Mouse (Mus musculus): ENCODE measurements at regions not wholly inside any gene's neighbourhood (a gene's known extent, or its start where the extent isn't known, plus 50 kb on each side); places are given as distances from the start of the nearest gene placed in this dataset.

DNA sequence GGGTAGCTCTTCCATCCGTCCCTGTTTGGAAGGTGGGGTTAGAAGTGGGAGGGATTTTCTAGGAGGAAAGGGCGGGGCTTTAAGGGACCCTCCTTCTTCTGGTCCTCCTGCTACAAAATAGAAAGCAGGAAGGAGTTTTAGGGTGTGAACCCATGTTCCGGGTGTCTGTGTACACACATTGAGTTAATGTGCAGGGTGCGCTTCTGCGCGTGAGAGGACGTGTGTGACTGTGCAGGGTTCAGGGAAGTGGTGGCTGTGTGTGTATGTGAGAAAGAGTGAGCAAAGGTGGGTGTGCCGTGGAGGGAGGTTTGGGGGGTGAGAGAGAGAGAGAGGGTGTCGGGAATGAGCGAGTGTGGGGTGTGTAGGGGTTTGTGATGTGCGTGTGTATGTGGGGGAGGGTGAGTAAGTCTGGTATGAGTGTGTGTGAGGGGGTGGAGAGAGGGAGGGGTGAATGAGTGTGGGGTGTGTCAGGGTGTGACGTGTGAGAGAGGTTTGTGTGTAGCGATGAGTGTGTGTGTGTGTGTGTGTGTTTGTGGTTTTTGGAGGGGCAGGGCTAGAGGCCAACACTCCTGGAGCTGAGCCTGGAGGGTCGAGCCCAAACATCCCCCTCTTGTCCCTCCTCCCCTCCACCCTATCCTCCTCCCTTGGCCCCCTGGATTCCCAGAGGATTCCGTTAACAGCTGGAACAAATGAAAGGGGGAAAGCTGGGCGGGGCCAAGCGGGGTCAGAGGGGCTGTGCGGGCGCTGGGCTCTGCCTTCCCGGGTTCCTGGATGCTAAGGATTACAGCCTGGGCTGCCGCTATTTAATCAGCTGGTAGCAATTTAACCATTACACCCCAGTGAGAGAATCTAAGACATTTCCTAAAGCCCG is 95.3 kb upstream of the Med13l start:
- H3K4me3 ChIP-seq, result peak overlapping the region; percentile 48
- peak; percentile 94 for DNase-seq (ENCODE audit: low spot score)
- peaks cover 81% of the 10 kb centered on the region for H3K4me1 ChIP-seq
- no peaks in the 10 kb centered on the region for H3K36me3 ChIP-seq (replicated peaks)
- no peaks in the 10 kb centered on the region for H3K9me3 ChIP-seq
- WGBS, result 4% methylated on average over 22 of the region's 22 CpGs
- H3K27ac ChIP-seq (replicated peaks), result peak overlapping the region; percentile 91
- peaks cover 45% of the 10 kb centered on the region for H3K27me3 ChIP-seq (replicated peaks; ENCODE audit: low read depth, poor library complexity, severe bottlenecking)

DNA sequence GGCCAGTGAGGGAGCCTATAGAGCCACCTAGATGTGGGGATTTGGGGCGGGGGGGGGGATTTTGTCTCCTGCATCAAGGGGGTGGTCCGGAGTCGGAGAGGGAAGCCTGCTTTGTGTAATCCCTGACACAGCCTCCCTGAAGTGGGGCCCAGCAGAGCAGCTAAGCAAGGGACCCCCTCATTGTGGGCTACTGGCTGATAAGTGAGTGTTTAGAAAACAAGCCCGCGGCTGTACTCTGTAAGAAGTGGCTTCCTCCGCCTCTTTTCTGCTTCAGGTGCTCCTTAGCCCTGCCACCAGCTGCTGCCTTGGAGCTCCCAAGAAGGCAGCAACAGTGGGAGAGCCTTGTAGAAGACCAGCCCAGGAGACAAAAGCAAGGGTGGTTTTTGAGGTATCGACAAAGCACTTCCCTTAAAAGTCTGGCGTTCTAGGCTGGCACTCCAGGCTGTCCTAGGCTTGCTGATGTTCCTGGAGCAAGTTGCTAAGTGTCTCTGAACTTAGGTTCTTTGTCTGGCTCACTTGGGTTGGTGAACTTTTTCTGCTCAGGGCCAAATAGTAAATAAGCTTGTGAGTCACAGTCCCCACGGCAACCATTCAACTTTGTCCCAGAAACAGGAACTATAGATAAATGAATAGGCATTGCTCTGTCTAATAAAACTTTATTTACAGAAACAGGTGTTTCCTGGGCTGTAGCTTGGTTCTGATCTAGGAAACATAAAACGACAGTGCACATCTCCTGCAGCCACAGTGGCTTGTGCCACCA is 94.3 kb upstream of the Med13l start:
- peak; percentile 73 for DNase-seq (ENCODE audit: low spot score)
- Histone ChIP-seq H3K27ac (replicated peaks) (peak overlapping the region; percentile 91), H3K27me3 (replicated peaks; ENCODE audit: low read depth, poor library complexity, severe bottlenecking) (peaks cover 35% of the 10 kb centered on the region), H3K4me1 (peaks cover 75% of the 10 kb centered on the region), H3K9me3 (no peaks in the 10 kb centered on the region), H3K36me3 (replicated peaks) (no peaks in the 10 kb centered on the region), H3K4me3 (peak overlapping the region; percentile 48)
- 13% methylated on average over 10 of the region's 10 CpGs for WGBS

DNA sequence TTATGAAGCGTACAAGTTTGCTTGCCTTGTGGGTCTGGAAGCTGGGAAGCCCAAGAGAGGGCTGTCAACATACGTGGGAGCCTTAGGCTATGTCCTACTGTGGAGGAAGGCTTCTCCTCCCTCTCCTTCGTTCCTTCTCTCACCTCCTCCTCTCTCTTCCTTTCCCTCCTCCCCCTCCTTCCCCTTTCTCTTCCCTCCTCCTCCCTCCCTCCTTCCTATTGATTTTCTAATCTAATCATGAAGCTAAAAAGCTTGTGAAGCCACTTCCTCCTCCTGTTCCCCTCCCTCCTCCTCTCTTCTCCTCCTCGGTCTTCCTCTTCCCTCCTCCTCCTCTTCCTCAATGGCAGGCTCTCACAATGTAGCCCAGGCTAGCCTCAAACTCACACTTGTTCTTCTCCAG is 91.7 kb upstream of the Med13l start:
- DNase-seq (ENCODE audit: low spot score), result no peak
- Histone ChIP-seq H3K36me3 (replicated peaks) (no peaks in the 10 kb centered on the region), H3K27me3 (replicated peaks; ENCODE audit: low read depth, poor library complexity, severe bottlenecking) (peaks cover 16% of the 10 kb centered on the region), H3K9me3 (no peaks in the 10 kb centered on the region), H3K4me1 (peaks cover 74% of the 10 kb centered on the region), H3K4me3 (no peak overlapping the region), H3K27ac (replicated peaks) (peak overlapping the region; percentile 57; the same call in 1 of the 2 replicates)
- 58% methylated on average over 4 of the region's 4 CpGs for WGBS

DNA sequence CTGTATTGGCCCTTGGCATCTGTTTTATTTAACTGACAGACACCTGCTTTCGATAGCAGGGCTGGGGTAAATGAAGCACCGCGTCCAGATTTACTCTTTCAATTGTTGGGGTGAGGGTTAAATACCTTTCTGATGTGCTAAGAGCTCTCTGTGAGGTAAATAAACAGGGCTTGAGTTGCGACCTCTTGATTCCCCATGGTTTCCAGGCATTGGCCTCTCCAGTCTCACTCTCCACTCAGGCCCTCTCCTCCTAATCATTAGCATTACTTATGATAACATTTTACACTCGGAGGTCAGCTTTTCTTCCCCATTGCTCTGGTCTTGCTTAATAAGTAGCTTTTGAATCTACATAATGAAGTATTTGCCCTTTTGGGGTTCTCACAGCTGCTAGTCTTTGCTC is 88.9 kb upstream of the Med13l start:
- Histone ChIP-seq H3K27me3 (replicated peaks; ENCODE audit: low read depth, poor library complexity, severe bottlenecking) (0 out of 2 replicates have a peak, but pooled peaks cover 7% of the 10 kb centered on the region), H3K4me1 (peaks cover 59% of the 10 kb centered on the region), H3K36me3 (replicated peaks) (no peaks in the 10 kb centered on the region), H3K27ac (replicated peaks) (peak overlapping the region; percentile 40; the same call in 1 of the 2 replicates), H3K4me3 (no peak overlapping the region), H3K9me3 (no peaks in the 10 kb centered on the region)
- no peak for DNase-seq (ENCODE audit: low spot score)
- 33% methylated on average over 5 of the region's 5 CpGs for WGBS

DNA sequence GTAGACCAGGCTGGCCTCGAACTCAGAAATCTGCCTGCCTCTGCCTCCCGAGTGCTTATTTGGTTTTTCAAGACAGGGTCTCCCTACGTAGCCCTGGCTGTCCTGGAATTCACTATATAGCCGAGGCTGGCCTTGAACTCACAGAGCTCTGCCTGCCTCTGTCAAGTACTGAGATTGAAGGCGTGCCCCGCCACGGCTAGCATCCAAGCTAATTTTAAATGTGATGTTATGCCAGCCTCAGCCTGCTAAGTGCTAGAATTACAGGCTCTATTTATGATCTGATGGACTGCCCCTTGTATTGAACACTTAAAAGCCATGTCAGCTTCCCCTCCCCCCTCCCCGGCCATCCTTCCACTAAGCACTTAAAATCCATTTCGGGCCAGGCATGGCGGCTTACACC is 88.2 kb upstream of the Med13l start:
- Histone ChIP-seq H3K4me3 (no peak overlapping the region), H3K9me3 (no peaks in the 10 kb centered on the region), H3K4me1 (peaks cover 63% of the 10 kb centered on the region), H3K36me3 (replicated peaks) (no peaks in the 10 kb centered on the region), H3K27ac (replicated peaks) (no peak overlapping the region), H3K27me3 (replicated peaks; ENCODE audit: low read depth, poor library complexity, severe bottlenecking) (0 out of 2 replicates have a peak, but pooled peaks cover 7% of the 10 kb centered on the region)
- 89% methylated on average over 10 of the region's 10 CpGs for WGBS
- DNase-seq (ENCODE audit: low spot score), result no peak

DNA sequence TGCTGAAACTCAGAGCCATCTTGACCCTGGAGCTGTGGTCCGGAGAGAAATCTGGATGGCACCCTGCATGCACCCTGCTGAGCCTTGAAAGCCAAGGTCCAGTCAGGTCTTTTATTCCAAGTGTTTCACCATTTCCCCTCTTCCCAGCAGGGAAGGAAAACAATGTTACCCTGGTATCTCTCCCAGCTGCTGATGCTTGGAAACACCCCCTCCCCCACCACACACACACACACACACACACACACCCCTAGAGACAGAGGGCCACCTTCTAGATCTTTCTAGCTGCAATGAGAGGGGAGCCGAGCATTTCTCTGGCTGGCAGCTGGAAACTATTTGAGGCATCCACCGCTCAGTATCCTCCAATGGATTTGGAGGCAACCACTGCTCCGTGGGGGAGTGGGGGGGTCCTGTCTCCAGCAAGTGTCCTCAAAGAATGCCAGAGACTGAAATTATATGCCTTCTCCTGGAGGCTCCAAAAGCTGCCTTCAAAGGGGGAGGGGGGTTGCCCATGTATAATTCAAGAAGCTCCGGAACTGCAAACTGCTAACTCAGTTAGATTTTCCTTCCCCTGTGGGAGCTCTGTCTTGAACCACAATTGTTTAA is 87.2 kb upstream of the Med13l start:
- H3K27ac ChIP-seq (replicated peaks), result peak overlapping the region; percentile 72
- H3K36me3 ChIP-seq (replicated peaks), result no peaks in the 10 kb centered on the region
- H3K4me1 ChIP-seq, result peaks cover 66% of the 10 kb centered on the region
- H3K27me3 ChIP-seq (replicated peaks; ENCODE audit: low read depth, poor library complexity, severe bottlenecking), result 0 out of 2 replicates have a peak, but pooled peaks cover 7% of the 10 kb centered on the region
- peak; percentile 61 for DNase-seq (ENCODE audit: low spot score)
- 29% methylated on average over 5 of the region's 5 CpGs for WGBS
- no peak overlapping the region for H3K4me3 ChIP-seq
- no peaks in the 10 kb centered on the region for H3K9me3 ChIP-seq

DNA sequence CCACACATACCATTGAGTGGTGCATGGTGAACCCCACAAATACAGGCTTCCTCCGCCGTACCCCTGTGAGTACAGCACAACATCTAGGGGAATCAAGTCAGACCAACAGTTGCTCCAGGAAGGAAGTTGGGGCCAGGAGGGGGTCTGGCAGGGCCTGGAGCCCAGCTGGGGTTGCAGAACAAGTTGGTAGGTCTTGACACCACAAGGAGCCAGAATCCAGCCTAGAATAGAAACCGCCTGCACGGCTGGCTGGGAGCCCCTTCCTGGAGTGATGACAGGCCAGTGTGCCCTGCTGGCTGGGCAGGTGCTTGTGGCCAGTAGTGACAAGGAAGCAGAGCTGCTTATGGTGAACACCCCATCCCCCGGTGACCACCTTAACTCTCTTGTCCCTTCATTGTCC is 83.9 kb upstream of the Med13l start:
- H3K4me3 ChIP-seq, result no peak overlapping the region
- no peaks in the 10 kb centered on the region for H3K9me3 ChIP-seq
- H3K27ac ChIP-seq (replicated peaks), result peak overlapping the region; percentile 87
- H3K4me1 ChIP-seq, result peaks cover 54% of the 10 kb centered on the region
- 86% methylated on average over 5 of the region's 5 CpGs for WGBS
- DNase-seq (ENCODE audit: low spot score), result no peak
- no peaks in the 10 kb centered on the region for H3K27me3 ChIP-seq (replicated peaks; ENCODE audit: low read depth, poor library complexity, severe bottlenecking)
- H3K36me3 ChIP-seq (replicated peaks), result no peaks in the 10 kb centered on the region

DNA sequence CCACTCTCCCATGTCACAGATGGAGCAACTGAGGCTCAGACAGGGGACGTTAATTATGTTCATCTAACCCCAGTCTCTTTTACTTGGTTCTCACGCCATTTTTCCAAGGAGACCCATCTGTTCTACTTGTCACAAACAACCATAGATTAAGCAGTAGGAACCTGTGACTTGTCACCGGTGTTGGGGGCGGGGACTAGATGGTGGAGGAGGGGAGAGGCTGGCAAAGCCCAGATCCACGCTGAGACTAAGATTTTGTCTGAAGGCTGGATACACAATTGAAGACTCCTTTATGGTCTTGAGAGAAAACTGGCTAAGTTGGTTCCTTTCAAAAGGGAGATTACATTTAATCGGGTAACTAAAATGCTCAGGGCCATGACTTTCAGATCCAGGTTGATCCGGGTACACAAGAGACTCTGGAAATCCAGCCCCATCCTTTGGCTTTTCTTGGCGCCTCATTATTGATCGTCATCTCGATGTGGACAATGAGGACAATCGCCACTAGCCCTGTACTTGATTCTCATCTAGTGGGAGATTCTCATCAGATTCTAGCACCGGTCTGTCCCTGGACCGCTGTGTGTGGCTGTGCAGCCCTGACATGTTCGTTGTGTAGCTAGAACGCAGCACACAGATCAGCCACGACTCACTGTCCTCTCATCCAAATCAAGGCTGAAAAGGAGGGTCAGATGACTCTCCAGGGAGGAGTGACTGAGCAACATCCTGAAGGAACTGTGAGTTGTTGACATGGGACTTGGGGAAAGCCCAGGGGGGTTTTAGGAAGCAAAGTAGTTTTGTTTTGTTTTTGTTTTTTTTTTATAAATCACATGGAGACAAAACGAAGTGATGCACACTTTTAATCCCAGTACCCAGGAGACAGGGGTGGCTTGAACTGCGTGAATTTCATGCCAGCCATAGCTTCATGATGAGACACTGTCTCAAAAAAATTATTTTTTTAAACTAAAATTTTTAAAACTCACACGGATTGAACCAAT is 83.1 kb upstream of the Med13l start:
- peaks cover 49% of the 10 kb centered on the region for H3K4me1 ChIP-seq
- H3K27ac ChIP-seq (replicated peaks), result peak overlapping the region; percentile 87
- no peaks in the 10 kb centered on the region for H3K27me3 ChIP-seq (replicated peaks; ENCODE audit: low read depth, poor library complexity, severe bottlenecking)
- no peaks in the 10 kb centered on the region for H3K9me3 ChIP-seq
- DNase-seq (ENCODE audit: low spot score), result no peak
- H3K4me3 ChIP-seq, result peak overlapping the region; percentile 57
- 58% methylated on average over 19 of the region's 19 CpGs for WGBS
- H3K36me3 ChIP-seq (replicated peaks), result no peaks in the 10 kb centered on the region

DNA sequence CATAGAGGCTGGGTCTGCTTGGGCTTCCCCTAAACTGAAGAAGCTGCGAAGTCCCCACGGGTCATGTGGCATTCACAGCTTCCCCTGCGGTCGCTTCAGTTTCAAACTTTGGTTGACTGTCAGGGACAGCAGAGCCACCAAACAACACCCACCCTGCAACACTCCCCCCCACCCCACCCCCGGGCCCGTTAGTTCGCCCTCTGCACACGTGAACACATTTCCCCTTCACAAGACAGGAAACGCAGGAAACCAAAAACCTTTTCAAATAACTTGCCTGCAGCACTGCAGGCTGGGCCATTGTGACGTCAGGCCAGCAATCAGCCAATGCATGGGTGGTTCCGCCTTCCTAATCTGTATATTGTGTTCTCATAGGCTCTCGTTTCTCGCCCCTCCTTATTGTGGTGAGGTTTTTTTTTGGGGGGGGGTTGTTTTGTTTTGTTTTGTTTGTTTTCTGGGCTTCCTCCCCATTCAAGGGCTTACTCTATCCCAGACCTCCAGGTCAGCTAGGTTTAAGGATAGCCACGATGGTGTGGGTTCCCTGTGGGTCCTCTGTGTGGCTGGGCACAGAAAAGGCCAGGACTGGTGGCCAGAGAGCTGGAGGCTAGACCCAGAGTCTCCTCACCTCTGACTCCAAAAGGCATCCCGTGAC is 82.2 kb upstream of the Med13l start:
- no peaks in the 10 kb centered on the region for H3K27me3 ChIP-seq (replicated peaks; ENCODE audit: low read depth, poor library complexity, severe bottlenecking)
- peak overlapping the region; percentile 87 for H3K27ac ChIP-seq (replicated peaks)
- DNase-seq (ENCODE audit: low spot score), result peak; percentile 86
- peaks cover 50% of the 10 kb centered on the region for H3K4me1 ChIP-seq
- H3K36me3 ChIP-seq (replicated peaks), result no peaks in the 10 kb centered on the region
- H3K4me3 ChIP-seq, result peak overlapping the region; percentile 57
- WGBS, result 5% methylated on average over 15 of the region's 15 CpGs
- H3K9me3 ChIP-seq, result no peaks in the 10 kb centered on the region

DNA sequence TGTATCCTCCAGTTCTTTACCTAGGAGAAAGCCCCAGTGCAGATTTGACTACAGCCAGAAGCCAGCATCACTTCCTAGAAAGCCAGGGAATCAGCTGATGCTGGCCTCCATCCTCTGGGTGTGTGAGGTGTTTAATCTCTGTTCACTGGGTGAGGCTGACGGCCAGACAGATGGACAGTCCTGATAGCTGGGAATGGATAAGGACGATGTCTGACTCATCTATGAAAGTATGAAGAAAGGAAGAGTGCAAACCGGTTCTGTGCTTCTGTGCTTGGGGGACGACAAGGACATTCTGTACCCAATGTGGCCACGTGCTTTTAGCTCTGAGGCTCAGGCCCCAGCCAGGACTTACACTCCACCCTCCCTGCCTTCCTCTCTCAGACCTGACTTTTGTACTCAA is 80.5 kb upstream of the Med13l start:
- Histone ChIP-seq H3K9me3 (no peaks in the 10 kb centered on the region), H3K27ac (replicated peaks) (0 out of 2 replicates have a peak overlapping the region, but pooled peaks have one; percentile 40), H3K4me1 (peaks cover 49% of the 10 kb centered on the region), H3K4me3 (no peak overlapping the region), H3K27me3 (replicated peaks; ENCODE audit: low read depth, poor library complexity, severe bottlenecking) (no peaks in the 10 kb centered on the region), H3K36me3 (replicated peaks) (no peaks in the 10 kb centered on the region)
- DNase-seq (ENCODE audit: low spot score), result no peak
- 78% methylated on average over 5 of the region's 5 CpGs for WGBS
